Mouse (Mus musculus) thymus, postnatal 36 days (tissue): Measurements from ENCODE around the gene Nfyc.

Source experiments
- DNase-seq, 2 experiments: peaks; one replicate each; pipeline ENCODE4 v3.0.0; 2022; ENCODE audit warnings: mixed read lengths in 2 of 2

The Nfyc gene

DNA sequence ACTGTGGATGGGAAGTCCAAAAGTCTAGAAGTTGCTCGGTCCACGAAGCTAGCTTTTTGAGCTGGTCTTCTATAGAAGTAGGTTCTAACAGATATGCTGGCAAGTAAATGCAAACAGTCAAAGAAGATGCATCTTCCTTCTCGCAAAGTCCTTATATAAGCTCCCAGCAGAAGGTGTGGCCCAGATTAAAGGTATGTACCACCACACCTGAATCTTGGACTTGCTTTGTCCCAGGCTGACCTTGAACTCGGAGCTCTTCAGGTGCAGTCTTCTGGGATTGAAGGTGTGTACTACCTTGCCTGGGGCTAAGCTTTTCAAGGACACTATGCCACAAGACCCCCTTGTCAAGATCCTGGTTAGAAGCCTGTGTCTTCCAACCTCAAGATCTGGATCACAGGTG lies at the start of gene Nfyc:
Gene Nfyc, minus strand, starts transcription at position 101 of the 400 bp plus-strand sequence.
- no peak for DNase-seq

- no peak for DNase-seq
These were observed 49.5 kb upstream of the Nfyc start for GRCm38 (mm10) chr4:120880731-120881432.

DNA sequence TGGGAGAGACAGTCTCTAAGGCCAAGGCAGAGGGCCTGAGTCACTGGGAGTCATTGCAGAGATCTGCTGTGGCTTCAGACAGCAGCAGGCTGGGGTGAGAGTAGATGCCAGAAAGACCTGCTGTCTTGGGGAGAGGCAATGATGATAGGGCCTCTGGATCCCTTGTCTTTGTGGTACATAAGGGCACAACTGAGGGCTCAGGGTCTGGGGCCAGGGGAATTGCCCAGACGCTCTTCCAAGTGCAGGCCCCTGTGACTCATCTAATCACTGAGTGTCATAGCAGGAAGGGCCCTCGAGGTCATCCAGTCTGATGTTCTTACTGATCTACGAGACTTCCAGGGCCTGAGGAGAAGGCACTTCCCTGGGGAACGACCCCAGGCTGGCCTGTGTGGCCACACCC lies 48.0 kb upstream of the Nfyc start:
- DNase-seq, result no peak

- no peak for DNase-seq
These were observed 47.4 kb upstream of the Nfyc start for GRCm38 (mm10) chr4:120878728-120879127.

- DNase-seq, result no peak
These were observed 44.6 kb upstream of the Nfyc start for GRCm38 (mm10) chr4:120875961-120876360.

GRCm38 (mm10) chr4:120870262-120870748 lies 38.9 kb upstream of the Nfyc start:
- DNase-seq, result no peak

DNA sequence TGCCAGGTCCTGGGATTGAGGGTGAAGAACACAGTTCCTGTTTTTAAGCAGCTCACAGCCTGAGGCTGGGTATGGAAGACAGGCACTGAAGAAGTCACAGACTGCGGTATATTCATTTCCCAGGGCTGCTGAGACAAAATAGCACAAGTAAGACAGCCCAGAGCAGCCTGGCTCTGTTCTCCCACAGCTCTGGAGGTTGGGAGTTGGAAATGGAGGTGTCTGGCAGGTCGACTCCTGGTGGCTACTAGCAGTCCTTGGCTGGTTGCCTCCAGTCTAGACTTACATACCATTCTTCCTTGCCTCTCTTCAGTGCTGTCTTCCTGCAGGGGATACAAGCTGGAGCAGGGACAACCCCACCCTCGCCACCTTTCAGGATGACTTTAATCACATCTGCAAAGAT lies 37.6 kb upstream of the Nfyc start:
- no peak for DNase-seq

- DNase-seq, result no peak
These were observed 36.9 kb upstream of the Nfyc start for GRCm38 (mm10) chr4:120868246-120868645.

DNA sequence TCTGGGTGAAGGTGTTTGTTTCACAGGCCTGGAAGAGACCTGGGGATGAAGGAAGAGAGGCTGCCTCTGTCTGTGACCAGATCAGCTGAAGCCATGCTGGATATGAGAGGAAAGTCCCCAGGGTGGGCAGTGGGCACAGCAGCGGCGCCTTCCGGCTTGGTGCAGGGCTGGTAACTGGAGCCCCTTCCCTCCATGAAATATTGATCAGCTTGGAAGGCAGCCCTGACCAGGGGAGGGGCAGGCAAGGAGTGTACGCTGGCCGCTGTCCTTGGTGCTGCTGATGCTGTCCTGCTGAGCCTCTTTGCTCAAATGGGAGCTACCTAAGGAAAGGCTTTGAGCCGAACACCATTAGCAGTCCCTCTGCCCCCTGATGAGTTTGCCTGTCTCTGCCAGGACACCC lies 34.8 kb upstream of the Nfyc start:
- no peak for DNase-seq

DNA sequence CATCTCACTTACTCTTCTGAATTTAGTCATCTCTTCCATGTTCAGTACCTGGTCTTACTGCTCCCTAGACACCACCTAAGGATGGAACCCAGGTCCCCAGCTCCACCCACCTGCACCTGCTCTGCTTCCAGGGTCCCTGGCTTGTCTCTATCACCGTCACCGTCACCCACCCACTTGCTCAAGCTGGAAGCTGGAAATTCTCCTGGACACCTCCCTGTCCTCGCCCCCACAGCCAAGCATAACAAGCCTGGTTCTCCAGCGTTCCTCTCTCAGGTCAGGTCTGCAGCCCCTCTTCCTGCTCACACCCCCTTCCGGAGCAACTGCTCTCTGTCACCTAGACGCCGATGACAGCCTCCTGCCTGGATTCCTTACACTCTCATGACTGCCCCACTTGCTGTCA lies 28.5 kb upstream of the Nfyc start:
- no peak for DNase-seq

DNA sequence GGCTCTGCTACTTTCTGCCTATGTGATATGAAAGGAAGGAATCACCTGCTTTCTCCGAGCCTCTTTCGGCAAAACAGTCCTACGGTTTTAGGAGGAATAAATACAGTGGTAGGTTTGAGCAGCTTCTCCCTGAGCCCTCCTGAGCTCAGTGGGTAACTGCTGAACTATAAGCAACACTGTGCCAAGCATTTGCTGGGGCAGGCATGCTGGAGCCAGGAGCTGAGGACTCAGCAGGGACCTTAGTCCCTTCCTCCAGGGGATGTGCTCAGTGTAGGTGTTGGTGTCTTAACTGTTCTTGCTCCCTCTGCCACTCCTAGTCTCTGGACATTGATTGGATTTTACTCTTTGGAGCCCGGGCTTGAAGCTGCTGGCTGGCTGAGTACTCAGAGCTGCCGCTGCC lies 25.0 kb upstream of the Nfyc start:
- DNase-seq, result no peak

- DNase-seq, result no peak
These were observed 24.1 kb upstream of the Nfyc start for GRCm38 (mm10) chr4:120855360-120856060.

- peak; percentile 38 to 50 for DNase-seq
These were observed 23.4 kb upstream of the Nfyc start, which contains the start of gene Rims3 for GRCm38 (mm10) chr4:120854588-120855319. Gene Rims3, plus strand, starts transcription at chr4:120854816.

DNA sequence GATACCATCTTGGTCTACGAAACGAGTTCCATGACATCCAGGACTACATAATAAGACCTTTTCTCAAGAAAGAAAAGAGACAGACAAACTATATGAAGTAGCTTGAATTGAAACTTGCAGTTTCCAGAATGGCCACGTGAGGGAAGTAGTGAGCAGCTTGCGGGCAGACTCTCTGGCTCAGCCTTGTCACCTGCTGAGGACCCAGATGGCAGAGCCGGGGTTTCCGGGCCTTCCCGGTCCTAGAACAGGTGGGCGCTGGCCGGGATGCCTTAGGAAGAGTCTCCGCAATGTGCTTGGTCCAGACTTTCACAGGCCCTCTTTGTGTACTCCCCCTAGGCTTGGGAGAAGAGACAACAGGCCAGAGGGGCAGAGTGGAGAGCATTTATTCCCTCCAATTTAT lies 19.6 kb upstream of the Nfyc start:
- DNase-seq, result peak; percentile 62 to 72

GRCm38 (mm10) chr4:120849451-120849850 lies 18.1 kb upstream of the Nfyc start:
- DNase-seq, result no peak

DNA sequence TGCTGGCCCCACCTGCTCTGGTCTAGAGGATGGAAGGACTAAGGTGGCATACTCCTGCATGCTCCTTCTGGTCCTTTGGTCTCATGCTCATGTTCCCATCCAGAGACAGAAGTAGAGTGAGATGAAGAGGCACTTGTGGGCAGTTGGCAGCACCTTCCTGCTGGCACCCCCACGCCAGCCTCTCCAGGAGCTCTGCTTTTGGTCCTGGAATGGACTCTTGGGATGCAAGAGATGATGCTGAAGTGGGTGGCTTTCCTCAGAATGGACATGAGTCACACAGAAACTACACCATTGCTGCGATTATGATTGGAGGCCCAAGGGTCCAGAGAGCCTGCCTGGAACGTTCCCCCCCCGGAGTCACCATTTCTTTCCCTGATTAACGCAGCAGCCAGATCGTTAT lies 17.5 kb upstream of the Nfyc start:
- no peak for DNase-seq

- no peak for DNase-seq
These were observed 13.7 kb upstream of the Nfyc start for GRCm38 (mm10) chr4:120845098-120845497.

- DNase-seq, result no peak
These were observed 13.2 kb upstream of the Nfyc start for GRCm38 (mm10) chr4:120844423-120845082.

GRCm38 (mm10) chr4:120841342-120841741 lies 10.0 kb upstream of the Nfyc start:
- no peak for DNase-seq

GRCm38 (mm10) chr4:120830767-120831166 lies 605 bp downstream of the Nfyc start:
- DNase-seq, result no peak

- peak in 1 of 2 experiments; percentile 17 for DNase-seq
These were observed 5.0 kb downstream of the Nfyc start for GRCm38 (mm10) chr4:120826418-120826817.

DNA sequence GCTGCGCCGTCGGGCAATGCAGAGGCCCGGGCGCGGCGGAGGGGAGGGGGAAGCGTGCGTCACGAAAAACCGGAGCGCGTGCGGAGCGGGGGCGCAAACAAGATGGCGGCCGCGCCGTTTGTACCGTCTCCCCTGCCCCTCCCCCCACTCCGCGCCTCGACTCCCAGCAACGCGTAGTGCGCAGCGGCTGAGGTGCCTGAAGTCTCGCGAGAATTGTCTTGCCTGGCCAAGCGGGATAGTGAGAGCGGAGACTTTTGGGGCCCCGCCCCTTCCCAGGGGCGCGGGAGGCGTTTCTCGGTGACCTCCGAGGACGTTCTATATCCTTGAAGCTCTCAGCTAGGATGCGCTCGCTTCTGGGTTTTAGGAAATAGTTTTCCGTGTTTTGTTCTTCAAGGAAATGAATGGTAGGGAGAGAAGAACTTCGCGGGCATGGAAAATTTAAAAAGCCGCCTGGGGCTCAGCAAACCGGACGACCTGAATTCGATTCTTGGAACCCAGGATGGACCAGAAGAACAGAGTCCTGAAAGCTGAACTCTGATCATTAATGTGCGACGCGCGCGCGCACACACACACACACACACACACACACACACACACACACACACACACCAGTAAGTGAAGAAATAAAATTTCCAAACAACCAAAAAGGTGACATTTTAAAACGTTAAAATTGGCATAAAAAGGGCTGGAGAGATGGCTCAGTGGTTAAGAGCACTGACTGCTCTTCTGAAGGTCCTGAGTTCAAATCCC lies 5.6 kb downstream of the Nfyc start:
- peak; percentile 96 to 98 for DNase-seq
